Mouse (Mus musculus): ENCODE measurements around the gene Gprin2. TPM values are rescaled to one million over a fixed set of nuclear protein-coding genes. Genes with fewer than 3 reads are reported as not detected.

The Gprin2 gene
- total RNA-seq, 1 experiment from 2014 or later = 0.10 TPM

- ATAC-seq (replicated peaks in 1 of 2; ENCODE audit: insufficient read depth in 1 of 2, low FRiP score in 2 of 2, low TSS enrichment in 1 of 2, low read depth in 1 of 2, poor library complexity in 2 of 2, severe bottlenecking in 2 of 2) = no peak
Measured at GRCm38 (mm10) chr14:34215451-34216127, 14.1 kb upstream of the Gprin2 start.

DNA sequence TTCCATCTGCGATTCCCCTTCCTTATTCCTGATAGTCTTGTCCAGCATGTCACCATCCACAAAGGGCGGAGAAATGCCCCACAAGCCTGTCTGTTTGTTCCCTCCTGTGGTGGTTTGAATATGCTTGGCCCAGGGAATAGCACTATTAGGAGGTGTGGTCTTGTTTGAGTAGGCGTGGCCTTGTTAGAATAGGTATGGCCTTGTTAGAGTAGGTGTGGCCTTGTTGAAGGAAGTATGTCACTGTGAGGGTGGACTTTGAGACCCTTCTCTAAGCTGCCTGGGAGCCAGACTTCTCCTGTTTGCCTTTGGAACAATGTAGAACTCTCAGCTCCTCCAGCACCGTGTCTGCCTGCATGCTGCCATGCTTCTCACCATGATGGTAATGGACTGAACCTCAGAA is 8.5 kb upstream of the Gprin2 start:
- ATAC-seq (replicated peaks in 1 of 2; ENCODE audit: insufficient read depth in 1 of 2, low FRiP score in 2 of 2, low TSS enrichment in 1 of 2, low read depth in 1 of 2, poor library complexity in 2 of 2, severe bottlenecking in 2 of 2) = no peak

- ATAC-seq (replicated peaks in 1 of 2; ENCODE audit: insufficient read depth in 1 of 2, low FRiP score in 2 of 2, low TSS enrichment in 1 of 2, low read depth in 1 of 2, poor library complexity in 2 of 2, severe bottlenecking in 2 of 2) = no peak
Measured at GRCm38 (mm10) chr14:34209080-34209479, 7.6 kb upstream of the Gprin2 start.

DNA sequence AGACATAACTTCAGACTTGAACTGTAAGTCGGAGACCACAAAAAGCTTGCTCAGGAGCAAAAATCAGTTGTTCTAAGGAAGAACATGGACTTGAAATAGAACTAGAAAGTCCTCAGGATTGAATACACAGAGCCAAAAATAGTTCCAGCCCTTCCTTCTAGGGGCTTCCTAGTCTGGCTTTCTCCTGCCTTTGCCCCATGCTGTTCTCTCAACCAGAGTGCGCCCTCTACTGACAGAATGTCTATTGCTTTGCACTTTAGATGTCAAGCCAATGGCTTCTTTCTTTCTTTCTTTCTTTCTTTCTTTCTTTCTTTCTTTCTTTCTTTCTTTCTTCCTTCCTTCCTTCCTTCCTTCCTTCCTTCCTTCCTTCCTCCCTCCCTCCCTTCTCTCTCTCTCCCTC is 7.2 kb upstream of the Gprin2 start:
- ATAC-seq (replicated peaks in 1 of 2; ENCODE audit: insufficient read depth in 1 of 2, low FRiP score in 2 of 2, low TSS enrichment in 1 of 2, low read depth in 1 of 2, poor library complexity in 2 of 2, severe bottlenecking in 2 of 2) = peak; percentile 56 to 62; a peak in 1 of 4 replicates

DNA sequence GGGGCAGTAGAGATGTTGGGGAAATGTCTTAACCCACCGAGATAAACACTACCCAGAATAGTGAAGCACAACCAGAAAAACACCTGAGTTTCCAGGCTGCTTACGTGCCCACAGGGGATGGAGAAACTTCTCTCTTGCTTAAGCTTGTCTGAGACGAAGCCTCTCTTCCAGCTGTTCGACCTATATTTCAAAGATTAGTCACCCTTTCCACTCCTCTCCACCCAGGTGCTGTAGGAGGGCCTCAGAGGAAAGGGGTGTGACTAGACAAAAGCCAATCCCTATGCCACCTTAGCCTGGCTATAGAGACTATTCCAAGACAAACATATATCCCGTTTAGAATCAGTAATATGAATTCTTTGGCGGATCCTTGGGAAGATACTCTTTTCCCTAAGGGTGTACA is 6.5 kb upstream of the Gprin2 start:
- ATAC-seq (replicated peaks in 1 of 2; ENCODE audit: insufficient read depth in 1 of 2, low FRiP score in 2 of 2, low TSS enrichment in 1 of 2, low read depth in 1 of 2, poor library complexity in 2 of 2, severe bottlenecking in 2 of 2) = no peak

GRCm38 (mm10) chr14:34200738-34201230 is 669 bp downstream of the Gprin2 start:
- peak; percentile 18 to 29 for ATAC-seq (replicated peaks in 1 of 2; ENCODE audit: insufficient read depth in 1 of 2, low FRiP score in 2 of 2, low TSS enrichment in 1 of 2, low read depth in 1 of 2, poor library complexity in 2 of 2, severe bottlenecking in 2 of 2)

DNA sequence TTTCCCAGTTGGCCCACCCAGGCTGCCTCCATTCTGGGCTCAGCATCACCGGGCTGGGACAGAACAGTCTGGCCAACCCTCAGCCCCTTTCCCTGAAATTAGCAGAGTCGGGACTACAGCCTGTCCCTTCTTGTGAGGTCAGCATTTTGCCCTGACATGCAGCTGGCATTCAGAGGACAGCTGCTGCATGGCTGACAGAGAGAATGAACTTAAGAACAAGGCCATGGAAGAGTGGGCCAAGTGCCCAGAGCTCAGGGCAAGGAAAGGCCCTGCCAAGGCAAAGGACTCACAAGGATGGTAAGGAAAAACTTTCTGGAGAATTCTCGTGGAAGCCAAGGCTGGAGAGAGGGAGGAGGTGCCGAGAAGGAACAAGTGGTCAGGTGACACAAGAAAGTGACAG is 4.7 kb downstream of the Gprin2 start:
- no peak for ATAC-seq (replicated peaks in 1 of 2; ENCODE audit: insufficient read depth in 1 of 2, low FRiP score in 2 of 2, low TSS enrichment in 1 of 2, low read depth in 1 of 2, poor library complexity in 2 of 2, severe bottlenecking in 2 of 2)

DNA sequence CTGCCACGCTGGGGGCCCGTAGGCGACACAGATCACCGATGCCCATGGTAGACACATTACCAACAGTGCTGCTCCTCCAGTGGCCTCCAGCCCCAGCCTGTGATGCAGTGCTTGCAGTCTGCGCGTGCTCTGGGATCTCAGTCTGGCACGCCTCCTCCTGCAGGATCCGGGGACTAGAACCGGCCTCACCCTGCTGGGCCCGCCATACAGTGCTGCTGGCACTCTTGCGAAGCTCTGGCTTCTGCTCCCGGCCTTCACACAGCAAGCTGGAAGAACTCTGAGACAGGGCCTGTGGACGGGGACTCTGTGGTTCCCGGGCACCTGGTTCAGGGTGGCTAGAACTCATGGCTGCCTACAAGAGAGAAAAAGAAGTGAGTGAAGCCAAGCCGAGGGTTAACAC is 6.0 kb downstream of the Gprin2 start:
- no peak for ATAC-seq (replicated peaks in 1 of 2; ENCODE audit: insufficient read depth in 1 of 2, low FRiP score in 2 of 2, low TSS enrichment in 1 of 2, low read depth in 1 of 2, poor library complexity in 2 of 2, severe bottlenecking in 2 of 2)

- no peak for ATAC-seq (replicated peaks in 1 of 2; ENCODE audit: insufficient read depth in 1 of 2, low FRiP score in 2 of 2, low TSS enrichment in 1 of 2, low read depth in 1 of 2, poor library complexity in 2 of 2, severe bottlenecking in 2 of 2)
Measured at GRCm38 (mm10) chr14:34193879-34194278, 7.6 kb downstream of the Gprin2 start.

DNA sequence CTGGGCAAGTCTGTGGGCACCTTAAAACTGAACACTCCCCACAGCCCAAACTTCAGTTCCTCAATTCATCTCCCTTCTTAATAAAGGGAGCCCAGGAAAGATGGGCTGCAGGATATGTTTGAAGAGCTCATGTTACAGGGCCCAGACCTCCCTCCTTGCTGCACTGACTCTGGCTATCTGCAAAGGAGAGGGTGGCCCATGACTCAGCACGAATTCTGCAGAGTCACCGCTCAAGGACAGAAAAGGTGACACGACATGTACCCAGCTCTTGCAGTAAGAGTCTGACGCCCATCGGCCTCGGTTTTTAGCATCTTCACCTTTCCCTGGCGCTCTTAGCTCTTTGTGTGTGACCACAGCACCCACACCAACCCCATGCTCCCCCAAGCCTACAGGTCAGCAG is 11.1 kb downstream of the Gprin2 start:
- ATAC-seq (replicated peaks in 1 of 2; ENCODE audit: insufficient read depth in 1 of 2, low FRiP score in 2 of 2, low TSS enrichment in 1 of 2, low read depth in 1 of 2, poor library complexity in 2 of 2, severe bottlenecking in 2 of 2) = no peak

DNA sequence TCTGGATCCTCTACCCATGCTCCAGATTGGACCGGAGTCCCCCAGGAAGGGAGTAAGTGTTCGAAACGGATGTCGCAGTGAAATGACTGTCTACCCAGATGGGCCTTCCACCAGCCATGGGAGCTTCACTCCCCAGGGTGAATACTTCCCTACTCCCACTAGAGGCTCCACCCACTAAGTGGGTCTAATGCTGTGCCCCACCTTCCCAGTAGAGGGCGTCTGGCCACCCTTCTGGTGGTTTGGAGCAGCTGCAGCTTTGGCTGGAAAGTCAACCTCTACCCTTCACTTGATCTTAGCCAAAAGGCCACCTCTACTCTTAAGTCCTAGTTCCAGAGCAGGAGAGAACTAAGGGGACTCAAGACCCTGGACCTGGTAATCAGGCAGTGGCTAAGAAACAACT is 12.8 kb downstream of the Gprin2 start:
- ATAC-seq (replicated peaks in 1 of 2; ENCODE audit: insufficient read depth in 1 of 2, low FRiP score in 2 of 2, low TSS enrichment in 1 of 2, low read depth in 1 of 2, poor library complexity in 2 of 2, severe bottlenecking in 2 of 2) = peak; percentile 87 to 97

DNA sequence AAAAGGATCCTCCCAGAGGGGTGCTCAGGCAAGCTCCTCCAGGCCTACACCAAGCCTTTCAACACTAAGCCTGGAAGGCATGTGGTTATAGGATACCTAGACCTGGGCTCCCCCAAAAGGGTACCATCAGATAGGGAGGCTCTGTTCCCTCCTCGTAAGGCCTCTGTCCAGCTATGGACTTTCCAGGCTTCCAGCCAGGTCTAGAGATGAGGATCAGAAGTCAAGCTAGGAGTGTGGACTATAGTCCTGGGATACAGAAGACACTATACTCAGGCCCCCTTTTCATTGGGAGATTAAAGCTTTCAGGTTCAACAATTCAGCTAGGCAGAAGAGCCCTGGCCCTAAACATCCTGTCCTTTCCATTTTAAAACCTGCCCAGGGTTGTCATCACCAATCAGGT is 18.4 kb downstream of the Gprin2 start:
- ATAC-seq (replicated peaks in 1 of 2; ENCODE audit: insufficient read depth in 1 of 2, low FRiP score in 2 of 2, low TSS enrichment in 1 of 2, low read depth in 1 of 2, poor library complexity in 2 of 2, severe bottlenecking in 2 of 2) = no peak

GRCm38 (mm10) chr14:34179351-34179750 is 22.1 kb downstream of the Gprin2 start:
- ATAC-seq (replicated peaks in 1 of 2; ENCODE audit: insufficient read depth in 1 of 2, low FRiP score in 2 of 2, low TSS enrichment in 1 of 2, low read depth in 1 of 2, poor library complexity in 2 of 2, severe bottlenecking in 2 of 2) = no peak

GRCm38 (mm10) chr14:34171107-34171506 is 30.3 kb downstream of the Gprin2 start:
- ATAC-seq (replicated peaks in 1 of 2; ENCODE audit: insufficient read depth in 1 of 2, low FRiP score in 2 of 2, low TSS enrichment in 1 of 2, low read depth in 1 of 2, poor library complexity in 2 of 2, severe bottlenecking in 2 of 2) = no peak

DNA sequence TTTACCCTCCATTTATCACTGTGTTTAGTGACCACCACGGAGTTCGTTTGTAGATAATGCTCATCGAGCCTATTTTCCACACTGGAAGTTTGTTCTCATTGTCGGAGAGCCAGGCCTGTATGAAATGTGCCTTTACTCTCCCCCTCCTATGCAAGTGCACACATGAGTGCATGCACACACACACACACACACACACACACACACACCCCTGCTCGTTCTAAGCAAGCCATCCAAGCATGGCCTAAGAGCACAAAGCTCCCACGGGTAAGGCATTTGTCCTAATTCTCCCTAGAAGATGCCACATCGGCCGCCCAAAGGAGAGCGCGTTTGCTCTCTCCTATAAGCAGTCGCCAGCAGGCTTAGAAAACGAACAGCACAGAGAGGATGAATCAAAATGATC is 45.7 kb downstream of the Gprin2 start:
- no peak for ATAC-seq (replicated peaks in 1 of 2; ENCODE audit: insufficient read depth in 1 of 2, low FRiP score in 2 of 2, low TSS enrichment in 1 of 2, low read depth in 1 of 2, poor library complexity in 2 of 2, severe bottlenecking in 2 of 2)

DNA sequence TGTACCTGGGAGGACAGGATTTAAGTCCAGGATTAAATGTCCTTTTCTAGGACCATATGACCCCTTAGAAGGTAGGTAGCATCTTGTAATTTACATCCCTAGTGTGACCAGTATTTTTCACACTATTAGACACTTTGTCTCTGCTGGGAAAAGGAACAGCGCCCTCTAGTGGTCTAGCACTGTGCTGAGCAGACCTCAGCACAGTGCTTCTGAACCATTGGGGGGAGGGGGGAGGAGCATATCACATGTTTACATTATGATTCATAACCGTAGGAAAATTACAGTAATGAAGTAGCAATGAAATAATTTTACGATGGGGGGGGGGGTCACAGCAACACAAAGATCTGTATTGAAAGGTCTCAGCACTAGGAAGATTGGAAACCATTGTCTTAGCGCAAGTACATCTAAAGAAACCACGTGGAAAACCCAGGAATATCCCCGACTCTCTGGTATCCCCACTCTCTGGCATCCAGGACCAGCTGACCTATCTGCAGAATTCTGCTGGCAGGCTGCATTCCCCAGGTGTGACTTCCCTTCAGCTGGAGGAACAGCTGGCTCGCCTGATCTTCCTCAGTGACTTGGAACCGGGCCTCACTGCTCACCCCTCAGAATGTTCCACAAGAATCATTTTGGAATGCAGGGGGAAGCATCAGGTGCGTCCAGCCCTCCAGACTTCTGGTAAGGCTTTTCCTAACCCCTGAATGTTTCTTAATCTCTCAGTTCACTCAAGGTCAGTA is 46.7 kb downstream of the Gprin2 start:
- ATAC-seq (replicated peaks in 1 of 2; ENCODE audit: insufficient read depth in 1 of 2, low FRiP score in 2 of 2, low TSS enrichment in 1 of 2, low read depth in 1 of 2, poor library complexity in 2 of 2, severe bottlenecking in 2 of 2) = 0 out of 4 replicates have a peak, but pooled peaks of 1 of the 2 experiments have one; percentile 58

DNA sequence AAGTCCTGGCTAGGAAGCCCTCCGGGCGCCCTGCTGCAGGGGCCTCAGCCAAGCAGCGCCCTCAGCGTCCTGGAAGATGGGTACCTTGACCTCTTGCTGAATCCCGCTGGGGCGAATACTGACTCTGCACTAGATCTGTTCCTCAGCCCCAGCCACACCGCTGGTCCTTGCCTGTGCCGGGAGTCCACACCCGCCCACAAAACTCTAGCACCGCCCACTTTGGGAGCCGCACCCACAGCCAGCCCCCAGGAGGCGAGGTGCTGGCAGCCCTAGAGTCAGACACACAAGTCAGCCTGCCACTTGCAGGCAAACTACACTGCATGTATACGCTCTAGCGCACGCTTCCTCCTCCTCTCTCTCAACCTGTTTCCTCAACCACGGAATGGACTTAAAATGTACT is 49.1 kb downstream of the Gprin2 start, which contains the start of gene Npy4r:
Npy4r (minus strand) TSS at position 148 of the 400 bp plus-strand sequence.
- ATAC-seq (replicated peaks in 1 of 2; ENCODE audit: insufficient read depth in 1 of 2, low FRiP score in 2 of 2, low TSS enrichment in 1 of 2, low read depth in 1 of 2, poor library complexity in 2 of 2, severe bottlenecking in 2 of 2) = peak; percentile 81 to 82

- no peak for ATAC-seq (replicated peaks in 1 of 2; ENCODE audit: insufficient read depth in 1 of 2, low FRiP score in 2 of 2, low TSS enrichment in 1 of 2, low read depth in 1 of 2, poor library complexity in 2 of 2, severe bottlenecking in 2 of 2)
Measured at GRCm38 (mm10) chr14:34142915-34143314, 58.5 kb downstream of the Gprin2 start.
